Mouse (Mus musculus) CD4-positive, CD25-positive, alpha-beta regulatory T cell, adult 2 months (primary cell): ENCODE data around the gene Ccp110.

Experiments used
- DNase-seq: peaks from one replicate; pipeline ENCODE4 v3.0.0-alpha.2; 2012; ENCODE audit warnings: low read depth, low spot score

Gene Ccp110

GRCm38 (mm10) chr7:118725459-118725858 is 13.1 kb downstream of the Ccp110 start:
- no peak for DNase-seq

GRCm38 (mm10) chr7:118728846-118729587 is 16.7 kb downstream of the Ccp110 start:
- no peak for DNase-seq

GRCm38 (mm10) chr7:118731781-118732180 is 19.4 kb downstream of the Ccp110 start:
- no peak for DNase-seq

GRCm38 (mm10) chr7:118733225-118733624 is 20.9 kb downstream of the Ccp110 start:
- DNase-seq: peak; percentile 25

GRCm38 (mm10) chr7:118738730-118739129 is 26.4 kb downstream of the Ccp110 start:
- DNase-seq: peak; percentile 14

- peak; percentile 93 for DNase-seq
These were observed 27.7 kb downstream of the Ccp110 start, which contains the start of gene Vps35l for GRCm38 (mm10) chr7:118739975-118740531. Vps35l (plus strand) TSS chr7:118740226.

- DNase-seq: peak; percentile 97
These were observed 28.4 kb downstream of the Ccp110 start for GRCm38 (mm10) chr7:118740532-118741338.

DNA sequence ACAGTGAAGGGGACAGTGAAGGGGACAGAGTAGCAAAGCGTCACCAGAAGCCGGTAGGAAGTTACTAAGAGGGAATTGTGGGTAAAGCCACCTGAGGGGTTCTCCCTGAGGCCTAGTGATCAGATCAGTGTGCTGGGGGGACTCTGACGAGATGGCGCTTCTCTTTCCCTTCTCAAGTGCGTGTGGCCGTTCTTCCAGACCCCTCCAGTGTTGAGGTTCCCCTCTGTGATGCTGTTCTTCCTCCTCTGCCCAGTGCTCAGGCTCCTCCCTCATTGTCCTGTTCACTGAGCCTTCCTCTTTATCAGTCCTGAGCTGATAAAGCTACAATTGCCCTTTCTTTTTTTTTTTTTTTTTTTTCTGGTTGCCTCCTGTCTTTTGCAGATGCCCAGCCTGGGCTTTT is 29.9 kb downstream of the Ccp110 start:
- no peak for DNase-seq

DNA sequence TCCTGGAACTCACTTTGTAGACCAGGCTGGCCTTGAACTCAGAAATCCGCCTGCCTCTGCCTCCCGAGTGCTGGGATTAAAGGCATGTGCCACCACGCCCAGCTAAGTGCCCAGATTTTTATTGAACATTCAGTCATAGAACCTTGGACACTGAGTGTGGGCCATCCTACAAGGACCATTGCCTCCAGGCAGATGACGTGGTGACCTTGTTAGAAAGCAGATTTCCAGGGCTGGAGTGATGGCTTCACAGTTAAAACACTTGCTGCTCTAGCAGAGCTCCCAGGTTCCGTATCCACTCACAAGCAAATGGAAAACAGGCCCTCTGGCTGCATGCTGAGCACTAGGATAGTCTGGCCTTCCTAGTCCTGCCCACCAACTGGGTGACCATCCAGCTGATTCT is 32.4 kb downstream of the Ccp110 start:
- no peak for DNase-seq

DNA sequence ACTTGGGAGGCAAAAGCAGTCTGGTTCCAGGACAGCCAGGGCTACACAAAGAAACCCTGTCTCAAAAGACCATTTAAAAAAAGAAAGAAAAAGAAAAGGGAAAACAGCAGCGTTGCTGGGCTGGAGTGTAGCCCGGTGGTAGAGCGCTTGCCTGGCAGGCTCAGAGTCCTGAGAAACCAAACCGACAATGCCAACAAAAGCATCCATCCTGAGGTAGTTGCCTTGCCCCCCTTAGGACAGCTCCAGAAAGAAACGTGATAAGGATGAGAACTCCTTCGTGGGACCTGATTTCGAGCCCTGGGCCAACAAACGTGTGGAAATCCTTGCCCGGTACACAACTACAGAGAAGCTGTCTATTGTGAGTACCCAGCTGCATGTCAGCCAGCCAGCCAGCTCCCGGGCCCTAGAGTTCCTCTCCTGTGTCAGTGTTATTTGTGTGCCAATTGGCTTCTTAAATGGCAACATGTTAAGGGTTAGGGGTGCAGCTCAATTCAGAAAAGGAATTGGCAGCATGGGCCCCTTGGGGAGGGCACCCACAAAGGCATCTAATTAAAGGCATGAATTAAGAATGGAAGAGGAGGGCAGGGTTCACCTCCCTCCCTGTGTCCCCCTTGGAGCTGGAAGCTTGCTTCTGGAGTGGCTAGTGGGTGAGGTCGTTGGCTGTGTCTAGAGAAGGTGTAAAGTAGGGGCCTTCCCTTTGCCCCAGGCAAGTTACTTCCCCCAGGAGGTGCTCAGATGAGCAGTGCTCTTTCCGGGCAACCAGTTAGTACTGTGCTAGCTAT is 35.7 kb downstream of the Ccp110 start:
- no peak for DNase-seq

DNA sequence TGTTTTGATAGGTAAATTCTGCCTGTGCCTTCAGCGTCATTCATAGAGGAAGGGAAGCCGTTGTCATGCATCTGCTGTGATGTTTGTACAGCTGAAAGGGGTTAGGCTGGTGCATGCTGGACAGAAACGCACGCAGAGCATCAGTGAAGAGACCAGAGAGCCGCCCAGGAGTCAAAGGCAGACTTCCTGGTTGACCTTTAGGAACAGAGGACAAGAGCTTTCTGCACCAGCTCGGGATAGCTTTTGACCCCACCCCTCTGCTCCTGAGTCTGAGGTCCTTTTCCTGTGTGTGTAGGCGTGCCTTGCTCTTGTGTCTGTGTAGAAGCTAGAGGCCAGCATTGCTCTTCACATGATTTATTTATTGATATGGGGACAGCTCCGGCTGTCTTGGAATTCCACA is 37.4 kb downstream of the Ccp110 start:
- DNase-seq: no peak

DNA sequence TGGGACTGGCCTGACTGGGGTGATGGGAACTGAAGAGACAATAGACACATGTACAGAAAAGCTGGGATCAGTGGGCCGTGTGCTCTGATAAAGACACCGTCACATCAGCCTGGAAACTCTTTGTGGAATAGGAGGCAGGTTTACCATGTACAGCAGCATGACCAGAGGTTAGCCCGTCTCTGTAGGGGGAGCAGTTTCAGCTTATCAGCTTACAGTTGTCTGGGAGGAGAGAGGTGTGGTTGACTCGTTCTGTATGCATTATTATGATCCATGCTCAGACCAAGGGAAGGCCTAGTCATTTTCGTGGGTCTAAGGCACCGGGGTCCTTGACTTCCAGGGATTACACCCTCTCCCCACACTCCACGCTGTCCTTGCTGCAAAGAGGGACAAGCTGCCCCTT is 39.3 kb downstream of the Ccp110 start:
- DNase-seq: no peak

- DNase-seq: no peak
These were observed 43.4 kb downstream of the Ccp110 start for GRCm38 (mm10) chr7:118755756-118756155.

DNA sequence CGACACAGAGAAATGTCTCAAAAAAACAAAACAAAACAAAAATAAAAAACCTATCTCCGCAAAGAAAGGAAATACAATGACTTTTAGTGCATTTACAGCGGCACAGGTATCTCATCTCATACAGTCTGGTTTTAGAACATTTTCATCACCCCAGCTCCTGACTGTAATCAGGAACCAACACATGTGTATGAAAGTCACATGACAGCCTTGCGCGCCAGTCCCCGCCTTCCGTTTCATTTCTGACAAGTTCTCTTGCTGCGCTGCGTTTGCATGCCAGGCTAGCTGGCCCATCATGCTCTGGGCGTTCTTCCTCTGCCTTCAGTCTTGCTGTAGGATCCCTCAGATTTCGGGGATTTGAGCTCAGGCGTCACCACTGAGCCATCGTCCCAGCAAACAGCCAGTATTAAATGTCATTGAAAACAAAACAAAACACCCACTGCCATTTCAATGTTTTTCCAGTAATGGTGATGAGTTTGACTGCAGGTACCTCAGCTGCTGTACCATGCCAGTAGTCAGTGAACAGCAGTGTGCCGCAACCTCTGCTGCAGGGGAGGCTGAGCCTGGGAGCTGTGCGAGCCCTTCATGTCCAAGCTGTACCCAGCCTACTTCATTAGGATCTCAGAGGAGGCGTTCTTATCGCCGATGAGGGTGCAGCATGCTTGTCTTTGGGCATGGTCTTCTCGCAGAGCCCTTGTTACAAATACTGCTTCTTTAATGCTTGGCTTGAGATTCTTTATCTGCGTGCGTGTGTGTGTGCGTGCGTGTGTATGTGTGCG is 44.3 kb downstream of the Ccp110 start:
- no peak for DNase-seq

DNA sequence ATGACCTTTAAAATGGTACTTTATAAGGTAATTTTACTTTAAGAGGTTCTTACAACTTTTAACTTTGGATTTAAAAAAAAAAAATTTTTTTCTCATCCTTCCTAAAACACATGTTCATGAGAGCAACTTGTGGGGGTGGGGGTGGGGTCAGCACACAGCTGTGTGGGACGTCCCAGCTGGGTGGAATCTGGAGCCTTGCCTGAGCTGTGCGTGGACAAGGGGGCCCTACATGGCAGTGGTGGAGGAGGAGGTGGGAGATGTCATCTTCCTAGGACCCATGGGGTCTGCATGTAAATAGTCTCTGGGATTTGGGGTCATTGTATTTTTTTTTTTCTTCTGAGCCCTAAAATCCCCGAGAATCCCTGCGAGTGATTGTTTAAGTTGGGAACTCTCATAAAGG is 46.0 kb downstream of the Ccp110 start:
- DNase-seq: no peak

- no peak for DNase-seq
These were observed 47.0 kb downstream of the Ccp110 start for GRCm38 (mm10) chr7:118759372-118759771.

DNA sequence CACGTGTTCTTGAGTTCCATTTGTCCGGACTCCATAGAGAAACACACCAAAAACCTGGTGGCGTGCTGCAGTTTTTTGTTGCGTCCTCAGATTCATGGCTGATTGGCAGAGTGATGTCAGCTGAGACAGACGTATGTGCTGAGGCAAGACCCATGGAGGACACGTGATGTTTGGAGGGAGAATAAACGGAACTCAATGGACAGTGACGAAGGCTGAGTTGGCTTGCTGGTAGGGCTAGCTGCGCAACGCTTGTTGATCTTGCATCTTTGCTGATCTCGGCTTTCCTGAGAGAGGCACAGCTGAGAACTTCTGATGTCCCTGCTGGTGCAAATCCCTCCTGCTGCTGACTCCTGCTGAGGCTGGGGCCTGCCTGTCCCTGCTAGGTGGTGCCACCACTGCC is 51.6 kb downstream of the Ccp110 start:
- no peak for DNase-seq

GRCm38 (mm10) chr7:118764725-118765124 is 52.4 kb downstream of the Ccp110 start:
- no peak for DNase-seq

DNA sequence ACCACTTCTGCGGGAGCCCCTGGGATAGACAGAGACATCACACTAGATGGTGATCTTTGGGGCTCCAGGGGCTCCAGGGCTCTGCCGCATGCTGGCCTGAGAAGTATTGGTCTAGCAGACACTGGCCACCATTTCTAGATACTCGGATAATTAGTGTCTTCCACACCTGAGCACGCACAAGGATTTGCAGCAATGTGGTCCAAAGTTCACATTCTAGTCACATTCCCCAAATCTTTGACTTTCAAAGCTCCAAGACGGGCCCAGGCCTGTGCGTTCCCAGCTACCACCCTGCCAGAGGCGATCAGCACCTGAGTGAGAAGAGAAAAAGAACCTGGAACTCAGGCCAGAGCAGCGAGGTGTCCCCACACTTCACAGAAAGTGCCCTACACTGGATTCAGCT is 53.3 kb downstream of the Ccp110 start:
- no peak for DNase-seq

- DNase-seq: peak; percentile 85
These were observed 53.9 kb downstream of the Ccp110 start for GRCm38 (mm10) chr7:118766119-118766833.
